Mouse (Mus musculus) urinary bladder, postnatal 25 days (tissue): ENCODE results near the gene Anxa9.

Source experiments
- DNase-seq: peaks from one replicate; pipeline ENCODE4 v3.0.0; 2022; ENCODE audit warnings: low spot score

Anxa9 gene

DNA sequence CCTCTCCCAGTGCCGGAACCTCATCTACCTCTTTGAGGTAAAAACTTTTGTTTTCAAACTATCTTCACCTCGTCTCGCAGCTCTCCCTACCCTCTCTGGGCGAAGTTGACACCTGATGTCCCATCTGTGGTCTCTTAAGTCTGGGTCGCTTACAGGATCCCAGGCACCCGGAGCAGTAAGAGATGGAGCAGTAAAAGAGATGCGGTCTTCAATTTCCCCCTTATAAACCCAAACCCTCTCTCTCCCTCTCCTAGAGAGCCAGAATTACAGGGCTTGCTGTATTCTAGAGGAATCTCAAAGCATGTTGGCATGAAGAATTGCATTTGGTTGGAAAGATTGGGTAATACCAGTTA lies 23.4 kb downstream of the Anxa9 start:
- no peak for DNase-seq

DNA sequence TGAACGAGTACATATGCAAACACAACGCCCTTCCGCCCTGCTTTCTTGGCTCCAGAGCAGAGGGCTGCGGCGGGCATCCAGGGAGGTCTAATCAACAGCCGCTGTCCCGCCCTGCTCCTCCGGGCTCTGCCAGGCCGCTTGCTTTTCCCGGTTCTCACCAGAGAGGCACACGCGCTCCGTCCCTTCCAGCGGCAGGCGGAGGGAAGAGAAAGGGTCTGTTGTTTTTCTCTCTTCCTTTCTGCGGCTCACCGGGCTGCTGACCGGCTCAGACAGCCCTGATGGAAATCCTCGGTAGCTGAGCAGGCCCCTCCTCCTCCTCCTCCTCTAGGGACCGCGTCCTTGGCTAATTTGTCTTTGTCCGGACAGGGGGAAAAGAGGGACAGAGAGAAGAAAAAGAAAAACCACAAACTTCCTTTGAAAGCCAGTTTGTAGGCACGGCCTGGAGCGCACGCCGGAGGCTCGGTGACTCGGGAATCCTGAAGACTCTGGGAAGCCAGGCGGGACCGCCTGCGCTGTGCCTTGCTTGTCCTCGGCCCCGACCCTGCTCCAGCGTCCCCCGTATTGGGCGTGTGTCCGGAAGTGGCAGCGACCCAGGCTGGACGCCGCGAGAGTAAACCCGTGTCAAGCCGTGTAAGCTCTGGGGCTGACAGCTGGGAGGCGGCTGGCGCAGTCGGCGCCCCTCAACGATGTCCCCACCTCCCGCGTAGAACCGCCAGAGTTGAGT lies 23.9 kb downstream of the Anxa9 start:
- peak; percentile 70 for DNase-seq

DNA sequence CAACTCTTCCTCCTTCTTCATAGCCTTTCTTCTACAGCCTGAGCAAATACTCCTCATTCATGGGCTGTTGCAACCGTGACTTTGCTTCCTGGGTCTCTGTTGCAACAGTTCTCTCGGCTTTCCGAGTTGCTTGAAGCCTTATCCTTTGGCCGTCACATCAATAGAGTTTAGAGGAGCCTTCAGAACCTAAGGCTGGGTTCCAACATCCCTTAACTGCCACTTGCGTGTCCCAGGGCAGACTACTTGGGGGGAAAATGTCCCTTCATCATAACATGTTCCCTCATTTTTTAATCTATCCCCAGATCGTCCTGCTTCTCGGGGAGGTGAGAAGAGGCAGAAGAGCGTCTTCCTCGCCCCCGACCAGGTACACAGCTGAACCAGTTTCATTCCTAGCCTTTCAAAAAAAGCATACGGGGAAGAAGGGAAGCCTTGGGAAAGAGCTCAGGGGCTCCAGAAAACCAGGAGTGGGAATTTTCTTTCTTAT lies 24.6 kb downstream of the Anxa9 start:
- peak; percentile 35 for DNase-seq

DNA sequence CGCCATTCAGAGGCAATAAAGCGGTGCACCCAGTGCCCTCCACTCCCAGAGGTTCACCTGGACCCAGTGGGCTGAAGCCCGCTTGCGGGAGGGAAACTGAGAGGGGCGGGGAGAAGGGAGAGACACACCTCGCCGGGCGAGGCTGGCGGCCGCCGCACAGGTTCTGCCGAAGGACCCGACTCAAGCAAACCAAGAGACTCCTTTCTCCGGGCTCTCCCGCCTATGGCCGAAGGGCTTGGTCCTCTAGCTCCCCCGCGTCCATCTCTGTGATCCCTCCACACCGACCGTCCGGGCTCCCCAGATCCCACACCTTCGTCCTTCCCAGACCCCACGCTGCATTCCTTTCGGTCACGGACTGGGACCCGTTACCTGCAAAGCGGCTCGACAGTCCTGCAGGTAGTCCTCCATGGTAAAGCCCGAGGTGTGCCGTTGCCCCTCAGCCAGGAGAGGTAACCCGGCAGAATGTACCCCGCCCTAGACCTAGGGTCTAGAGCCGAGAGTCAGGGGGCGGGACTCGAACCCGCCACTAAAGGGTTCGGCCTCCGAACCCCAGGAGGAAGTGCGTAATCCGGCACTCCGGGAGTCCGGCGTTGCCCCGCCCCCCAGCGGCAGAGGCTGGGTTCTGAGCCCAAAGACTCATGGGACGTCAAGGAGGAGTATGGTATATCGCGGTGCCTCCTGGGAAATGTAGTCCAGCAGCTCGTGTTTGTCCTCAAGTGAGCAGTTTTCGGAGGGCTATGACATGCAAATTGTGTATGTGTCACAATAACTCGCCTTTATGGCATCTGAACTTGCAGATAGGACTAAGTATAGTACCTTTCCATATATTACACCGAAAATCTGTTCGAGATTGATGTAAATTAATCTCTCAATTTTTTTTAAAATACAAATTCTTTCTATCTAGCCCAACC lies 25.5 kb downstream of the Anxa9 start, which contains the start of the genes Mindy1 and Prune1:
Gene Mindy1, plus strand, starts transcription at position 130 of the 911 bp plus-strand sequence.
Gene Prune1, minus strand, starts transcription at position 861 of the 911 bp plus-strand sequence.
- DNase-seq = peak; percentile 97

DNA sequence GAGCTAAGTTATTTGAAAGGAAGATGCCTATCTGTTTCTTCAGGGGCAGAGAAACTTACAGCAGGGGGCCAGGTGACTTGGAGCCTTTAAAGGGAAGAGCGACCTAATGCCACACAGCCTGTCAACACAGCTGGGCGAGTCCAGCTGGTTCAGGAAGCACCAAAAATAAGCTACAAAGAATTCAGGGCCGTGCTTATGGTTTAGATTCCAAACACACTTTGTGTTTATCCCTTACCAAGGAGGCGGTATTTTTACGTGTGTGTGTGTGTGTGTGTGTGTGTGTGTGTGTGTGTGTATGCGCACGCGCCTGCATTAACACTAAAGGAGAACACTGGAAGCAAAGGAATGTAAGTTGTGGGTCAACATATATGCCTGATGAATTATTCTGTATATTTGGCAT lies 26.2 kb downstream of the Anxa9 start:
- no peak for DNase-seq

DNA sequence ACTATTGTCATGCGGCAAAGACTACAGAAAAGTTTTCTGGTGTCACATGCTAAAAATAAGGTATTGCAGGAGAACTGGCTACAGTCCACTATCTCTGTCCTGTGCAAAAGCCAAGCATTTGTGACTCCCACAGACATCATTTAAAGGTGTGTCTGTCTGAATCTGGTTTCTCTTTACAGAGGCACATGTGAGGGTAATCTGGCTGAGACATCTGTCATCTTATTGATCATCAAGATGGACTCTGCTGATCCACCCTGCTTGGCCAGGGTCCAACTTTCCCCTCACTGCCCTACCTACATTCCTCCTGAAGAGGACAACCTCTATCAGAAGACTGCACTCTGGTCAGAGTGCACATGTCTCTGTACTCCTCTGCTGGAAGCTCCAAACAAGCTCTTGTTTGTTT lies 29.8 kb downstream of the Anxa9 start:
- no peak for DNase-seq

DNA sequence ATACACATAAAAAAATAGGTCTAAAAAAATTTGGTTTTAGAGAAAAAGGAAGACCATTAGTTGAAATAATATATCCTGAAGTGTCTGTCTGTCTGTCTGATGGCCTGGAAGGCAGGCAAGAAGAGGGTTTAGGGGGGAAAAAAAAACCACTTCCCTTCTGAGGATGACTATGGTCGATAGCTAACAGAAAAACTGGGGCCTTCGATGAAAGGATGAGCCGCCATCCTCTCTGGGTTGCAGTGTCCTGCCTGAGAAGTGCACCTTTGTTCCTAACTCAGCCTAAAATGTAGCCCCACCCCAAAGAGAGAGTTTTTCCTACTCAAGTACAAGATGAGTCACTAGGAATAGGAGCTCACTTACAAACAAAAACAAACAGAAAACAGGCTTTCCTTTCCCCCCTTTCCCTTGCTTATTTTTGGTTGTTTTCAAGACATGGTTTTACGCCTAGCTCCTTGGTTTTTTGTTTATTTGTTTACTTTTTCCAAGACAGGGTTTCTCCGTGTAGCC lies 30.5 kb downstream of the Anxa9 start:
- DNase-seq = no peak

DNA sequence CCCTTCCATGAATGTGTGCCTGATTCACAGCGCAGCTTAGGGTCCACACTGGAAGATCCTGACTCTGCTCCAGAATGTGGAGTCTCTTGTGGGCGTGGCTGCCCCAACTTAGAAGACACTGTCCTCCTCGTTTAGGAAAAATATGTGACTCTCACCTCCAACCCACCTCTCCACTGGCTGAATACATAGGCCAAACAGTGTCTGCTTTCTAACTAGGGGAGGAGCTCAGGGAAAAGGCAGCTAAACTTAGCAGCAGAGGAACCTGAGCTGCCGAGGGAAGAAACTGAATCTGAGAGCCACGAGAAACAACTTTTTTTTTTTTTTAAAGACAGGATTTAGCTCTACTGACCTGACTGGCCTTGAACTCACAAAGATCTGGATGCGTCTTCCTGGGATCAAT lies 31.8 kb downstream of the Anxa9 start:
- no peak for DNase-seq

DNA sequence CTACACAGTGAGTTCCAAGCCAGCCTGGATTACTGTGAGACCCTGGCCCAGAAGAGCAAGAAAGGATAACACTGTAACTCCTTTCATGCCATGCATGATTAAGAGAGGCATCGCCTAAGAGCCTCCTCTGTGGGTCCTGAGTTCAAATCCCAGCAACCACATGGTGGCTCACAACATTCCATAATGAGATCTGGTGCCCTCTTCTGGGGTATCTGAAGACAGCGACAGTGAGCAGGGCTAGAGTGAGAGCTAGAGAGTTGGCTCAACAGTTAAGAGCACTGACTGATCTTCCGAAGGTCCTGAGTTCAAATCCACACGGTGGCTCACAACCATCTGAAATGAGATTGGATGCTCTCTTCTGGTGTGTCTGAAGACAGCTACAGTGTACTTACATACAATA lies 32.5 kb downstream of the Anxa9 start:
- no peak for DNase-seq

DNA sequence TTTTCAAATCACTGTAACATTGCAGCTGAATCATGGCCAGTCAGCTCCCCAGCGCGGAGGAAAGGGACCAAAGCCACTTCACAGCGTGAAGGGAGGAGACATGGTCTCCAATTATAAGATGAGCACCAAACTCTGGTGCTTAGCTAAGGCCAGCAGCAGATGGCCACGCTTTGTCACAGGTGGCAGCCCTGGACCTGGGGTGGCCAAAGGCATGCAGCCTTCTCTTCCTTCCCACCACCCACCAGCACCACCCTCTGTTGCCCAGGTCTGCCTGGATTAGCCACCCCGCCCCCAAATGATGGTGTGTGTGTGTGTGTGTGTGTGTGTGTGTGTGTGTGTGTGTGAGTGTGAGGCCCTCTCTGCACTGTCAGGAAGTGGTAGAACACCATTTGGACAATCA lies 33.5 kb downstream of the Anxa9 start:
- DNase-seq = no peak

DNA sequence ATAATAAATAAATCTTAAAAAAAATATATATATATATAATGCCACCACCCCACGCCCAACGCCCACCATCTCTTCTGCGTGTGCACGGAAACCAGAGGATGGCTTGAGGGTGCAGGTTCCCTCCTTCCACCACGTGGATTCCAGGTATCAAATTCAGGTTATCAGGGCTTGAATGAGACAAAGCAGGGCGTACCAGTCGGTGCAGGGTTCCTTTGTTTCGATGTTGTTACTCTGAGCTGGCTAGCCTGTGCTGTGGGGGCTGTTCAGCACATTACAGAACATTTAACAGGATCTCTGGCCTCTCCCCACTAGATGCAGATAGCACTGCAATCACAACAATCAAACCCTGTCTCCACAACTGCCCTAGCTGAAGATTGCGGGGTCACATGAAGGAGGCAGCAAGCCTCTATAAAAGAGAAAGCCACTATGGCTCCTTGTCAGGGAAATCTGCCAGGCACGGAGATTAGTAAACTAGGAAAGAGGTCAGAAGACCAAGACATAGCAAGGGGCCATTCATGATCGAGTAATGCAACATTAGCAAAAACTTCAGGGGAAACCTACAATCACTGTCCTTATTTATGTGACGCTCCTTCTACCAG lies 36.1 kb downstream of the Anxa9 start:
- DNase-seq = no peak

DNA sequence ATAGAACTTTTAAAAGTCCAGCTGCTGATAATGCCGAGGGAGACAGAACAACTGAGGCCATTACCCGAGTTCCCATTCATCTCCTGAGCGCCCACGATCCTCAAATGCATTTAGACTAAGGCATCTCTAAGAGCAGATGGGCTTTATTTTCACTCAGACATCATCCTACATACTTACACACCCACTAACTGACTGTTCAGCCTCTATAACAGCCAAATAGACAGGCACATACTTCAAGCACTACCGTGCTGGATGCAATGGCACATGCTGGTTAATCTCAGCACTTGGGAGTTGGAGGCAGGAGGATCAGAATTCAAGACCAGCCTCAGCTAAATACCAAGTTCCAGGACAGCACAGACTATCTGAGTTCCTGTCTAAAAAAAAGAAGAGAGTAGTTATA lies 37.2 kb downstream of the Anxa9 start:
- no peak for DNase-seq

DNA sequence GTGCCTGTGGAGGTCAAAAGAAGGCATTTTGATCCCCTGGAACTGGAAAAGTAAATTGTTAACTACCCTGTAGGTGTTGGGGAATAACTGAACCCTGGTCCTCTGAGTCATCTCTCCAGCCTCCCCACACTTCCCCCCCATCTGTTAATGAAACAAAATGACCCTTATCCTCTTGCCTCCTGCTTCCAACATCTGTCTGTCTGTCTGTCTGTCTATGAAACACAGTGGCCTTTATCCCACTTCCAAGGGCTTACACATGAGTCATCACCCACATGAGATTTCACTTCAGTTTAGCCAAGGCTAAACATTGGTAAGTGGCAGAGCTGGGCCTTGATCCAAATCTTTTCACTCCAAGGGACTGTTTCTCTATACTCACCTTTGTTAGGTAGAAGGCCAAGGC lies 39.1 kb downstream of the Anxa9 start:
- no peak for DNase-seq

DNA sequence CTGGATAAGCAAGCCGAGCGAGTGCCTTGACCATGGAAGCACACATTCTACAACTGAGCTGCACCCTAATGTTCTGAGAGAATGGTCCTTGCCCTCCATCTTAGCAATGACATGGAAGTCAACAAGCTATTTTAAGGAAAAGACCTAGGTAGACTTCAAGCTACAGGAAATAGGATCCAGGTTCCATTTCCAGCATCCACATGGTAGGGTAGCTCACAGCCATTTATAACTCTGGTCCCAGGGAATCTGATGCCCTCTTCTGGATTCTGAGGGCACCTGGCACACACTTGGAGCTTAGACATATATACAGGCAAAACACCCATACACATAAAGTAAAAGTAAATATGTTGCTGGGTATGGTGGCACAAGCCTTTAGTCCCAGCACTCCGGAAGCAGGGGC lies 40.9 kb downstream of the Anxa9 start:
- no peak for DNase-seq

DNA sequence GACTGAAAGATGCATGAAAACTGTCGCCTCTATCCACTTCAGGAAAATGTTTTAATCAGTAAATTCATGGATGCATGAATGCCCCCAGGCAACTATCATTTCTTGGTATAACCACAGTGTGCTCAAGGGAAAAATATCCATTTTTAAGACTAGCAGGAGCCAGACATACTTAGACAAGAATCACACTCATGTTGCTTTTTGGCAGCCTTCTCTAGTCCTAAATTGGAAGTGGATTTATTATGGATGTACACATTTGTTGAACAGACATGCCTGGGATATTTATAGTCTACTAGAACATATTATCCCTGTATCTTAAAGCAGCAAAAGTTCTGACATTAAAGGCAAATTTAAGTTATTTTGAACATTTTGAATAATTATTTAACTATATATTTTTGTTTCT lies 42.3 kb downstream of the Anxa9 start:
- no peak for DNase-seq

DNA sequence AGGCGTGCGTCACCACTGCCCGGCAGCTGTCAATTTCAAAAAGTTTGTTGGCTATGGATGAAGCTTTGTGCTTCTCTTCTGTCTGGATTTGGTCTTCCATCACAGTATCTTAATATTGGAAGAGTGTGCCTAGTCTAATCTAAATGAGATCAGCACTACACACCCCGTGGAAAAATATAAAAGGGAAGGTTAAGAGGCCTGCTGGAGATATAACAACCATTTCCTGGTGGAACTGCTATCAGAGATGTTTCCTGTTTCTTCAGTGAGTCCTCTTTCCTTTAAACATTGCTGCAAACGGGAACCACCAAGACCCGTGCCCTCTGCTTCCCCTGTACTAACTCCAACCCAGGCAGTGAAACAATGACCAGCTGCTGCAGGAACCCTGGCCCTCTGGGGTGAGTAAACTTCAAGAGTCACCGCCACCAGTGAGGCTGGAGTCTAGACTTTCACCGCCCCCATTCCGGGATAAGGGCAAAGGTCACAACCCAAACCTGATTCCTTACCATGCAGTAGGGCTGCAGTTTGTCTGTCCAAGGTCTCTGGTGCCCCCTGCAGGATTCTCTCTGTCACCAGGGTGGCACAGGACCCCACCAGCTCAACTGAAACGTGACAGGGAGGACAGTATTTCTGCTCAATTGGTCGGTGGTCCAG lies 43.8 kb downstream of the Anxa9 start:
- peak; percentile 56 for DNase-seq

DNA sequence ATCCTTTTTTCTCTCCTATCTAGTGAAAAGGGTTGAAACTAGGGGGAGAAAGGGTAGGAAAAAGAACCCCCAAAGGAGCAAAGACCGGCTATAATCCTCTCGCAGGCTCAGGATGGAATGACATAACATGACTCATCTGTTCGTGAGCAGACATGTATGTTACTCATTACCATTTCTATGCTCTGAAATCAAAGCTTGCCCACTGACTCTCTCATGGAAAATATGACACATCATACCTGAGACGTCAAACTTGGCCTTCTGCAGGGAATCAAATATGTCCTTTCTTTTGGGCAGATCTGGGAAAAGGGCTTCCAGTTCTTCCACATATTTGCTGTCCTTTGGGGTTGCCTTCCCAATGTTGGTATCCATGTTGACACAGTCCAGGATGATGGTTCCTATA lies 45.0 kb downstream of the Anxa9 start:
- no peak for DNase-seq

DNA sequence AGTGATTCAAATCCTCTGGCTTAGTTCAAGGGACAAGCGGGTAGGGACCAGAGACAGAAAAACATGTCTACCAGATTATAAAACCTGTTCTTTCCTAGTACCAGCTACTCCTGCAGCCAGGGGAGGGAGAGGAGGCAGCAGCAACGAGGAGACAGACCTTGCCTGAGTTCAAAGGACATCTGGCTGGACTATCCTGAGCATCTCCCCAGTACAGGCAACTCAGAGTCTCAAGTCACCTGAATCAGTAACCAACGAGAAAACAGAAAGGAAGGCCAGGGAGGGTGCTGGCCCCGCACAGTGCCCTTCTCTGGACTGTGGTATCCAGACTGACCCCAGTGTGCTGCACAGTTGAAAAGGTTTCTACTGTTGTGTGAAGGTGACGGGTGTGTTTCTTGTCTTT lies 50.0 kb downstream of the Anxa9 start:
- no peak for DNase-seq

DNA sequence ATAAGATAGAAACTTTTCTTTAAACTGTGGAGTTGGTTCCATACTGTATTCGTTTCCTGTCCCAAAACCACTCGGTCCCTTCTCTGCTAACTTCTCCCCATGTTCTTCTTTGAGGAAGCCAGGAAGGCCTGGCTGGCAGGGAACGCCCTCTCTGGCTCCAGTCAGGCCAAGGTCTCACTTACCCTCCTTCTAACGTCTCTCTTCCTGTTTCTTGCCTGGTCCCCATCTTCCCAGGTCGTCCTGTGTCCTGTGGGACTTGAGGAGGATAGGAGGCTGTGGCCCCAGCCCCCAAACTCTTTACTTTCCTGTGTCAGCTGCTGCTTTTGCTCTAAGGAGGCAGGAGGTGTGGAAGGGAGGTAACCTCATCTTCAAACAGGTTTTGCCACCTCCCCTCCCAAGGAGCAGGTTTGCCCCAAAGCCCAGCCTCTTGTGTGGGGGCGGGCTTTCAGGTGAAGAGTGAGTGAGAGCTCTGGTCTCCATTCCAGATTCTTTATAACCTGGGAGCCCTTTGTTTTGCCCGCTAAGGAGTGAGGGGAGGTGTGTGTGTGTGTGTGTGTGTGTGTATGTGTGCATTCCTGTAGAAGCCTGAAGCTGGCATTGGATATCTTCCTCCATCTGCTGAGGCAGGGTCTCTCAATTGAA lies 56.1 kb downstream of the Anxa9 start, which contains the start of gene Bnipl:
Gene Bnipl, minus strand, starts transcription at position 411 of the 642 bp plus-strand sequence.
- DNase-seq = no peak

DNA sequence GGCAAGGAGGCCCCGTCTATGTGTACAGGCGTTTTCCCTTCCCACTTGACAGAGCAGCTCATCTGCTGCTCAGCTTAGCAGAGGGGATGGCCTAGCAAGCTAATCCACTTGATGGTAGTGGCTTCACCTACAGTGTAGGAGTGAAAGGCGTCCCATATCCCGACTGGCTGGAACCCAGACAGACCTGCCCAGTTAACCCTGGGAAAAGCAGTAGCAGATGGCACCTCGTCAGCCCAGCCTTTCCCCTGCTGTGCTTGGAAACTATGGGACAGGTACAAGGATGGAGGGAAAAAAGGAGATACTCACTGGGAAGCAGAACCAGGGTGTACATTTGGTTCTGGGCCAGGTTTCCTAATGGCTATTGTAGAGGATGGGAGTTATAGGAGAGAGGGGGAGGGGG lies 56.6 kb downstream of the Anxa9 start:
- no peak for DNase-seq

DNA sequence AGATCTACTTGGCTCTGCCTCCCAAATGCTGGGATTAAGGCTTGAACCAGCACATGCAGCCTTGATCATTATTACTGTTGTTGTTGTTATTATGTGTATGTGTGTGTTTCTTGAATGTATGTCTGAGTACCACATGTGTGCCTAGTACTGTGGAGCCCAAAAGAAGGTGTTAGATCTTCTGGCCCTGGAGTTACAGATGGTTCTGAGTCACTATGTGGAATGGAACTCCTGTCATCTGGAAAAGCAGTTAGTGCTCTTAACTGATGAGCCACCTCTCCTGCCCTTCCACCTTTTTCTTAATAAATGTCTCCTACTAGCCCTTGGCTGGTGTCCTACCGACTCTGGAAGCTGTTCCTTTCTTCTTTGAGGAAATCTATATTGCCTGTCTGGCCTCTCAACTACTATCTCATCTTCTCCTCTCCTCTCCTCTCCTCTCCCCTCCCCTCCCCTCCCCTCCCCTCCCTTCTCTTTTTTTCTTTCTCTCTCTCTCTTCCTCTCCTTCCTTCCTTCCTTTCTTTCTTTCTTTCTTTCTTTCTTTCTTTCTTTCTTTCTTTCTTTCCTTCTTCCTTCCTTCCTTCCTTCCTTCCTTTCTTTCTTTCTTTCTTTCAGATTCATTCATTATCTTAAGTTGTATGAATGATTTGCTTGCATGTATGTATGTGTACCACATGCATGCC lies 59.2 kb downstream of the Anxa9 start:
- DNase-seq = no peak
